Mouse (Mus musculus) kidney, postnatal 0 days (tissue): ENCODE measurements around the gene Mocs1. TPM values are rescaled to one million over a fixed set of nuclear protein-coding genes. Genes with fewer than 3 reads are reported as not detected.
"Not testable (repeated sequence)": the region's sequence is repeated elsewhere in the genome, so short reads cannot be mapped to it uniquely, and the experiment has no call there.

Experiments used
- ATAC-seq: fragments of 200-750 bp; cut with Nextera tagmentation; replicated peaks from 2 replicates; pipeline ENCODE4 v1.8.0; 2017; ENCODE audit warnings: low read depth, moderate number of reproducible peaks, moderate TSS enrichment, moderate library complexity; ENCODE audit not compliant: low FRiP score
- DNase-seq: peaks from one replicate; pipeline ENCODE4 v3.0.0-alpha.2; 2016; ENCODE audit warnings: low spot score
- H3K27ac ChIP-seq: fragments of 300-500 bp; sonication (generic); 2 replicates; pipeline ENCODE4 v1.5.1; 2014; ENCODE audit warnings: mild to moderate bottlenecking
- H3K27me3 ChIP-seq: fragments of 300-500 bp; sonication (generic); 2 replicates; pipeline ENCODE4 v1.6.1; 2014; ENCODE audit warnings: low read length, mixed read lengths; ENCODE audit not compliant: insufficient read depth
- H3K36me3 ChIP-seq: fragments of 300-500 bp; sonication (generic); 2 replicates; pipeline ENCODE4 v1.6.1; 2014; ENCODE audit warnings: low read length, mixed read lengths; ENCODE audit not compliant: insufficient read depth
- H3K4me1 ChIP-seq: fragments of 300-500 bp; sonication (generic); replicated peaks from 2 replicates; pipeline ENCODE4 v1.6.1; 2014; ENCODE audit warnings: antibody characterized with exemption, low read length, mixed read lengths; ENCODE audit not compliant: insufficient read depth
- H3K4me2 ChIP-seq: fragments of 300-500 bp; sonication (generic); 2 replicates; pipeline ENCODE4 v1.6.1; 2014; ENCODE audit warnings: mild to moderate bottlenecking, low read length, moderate library complexity, mixed read lengths
- H3K4me3 ChIP-seq: fragments of 300-500 bp; sonication (generic); replicated peaks from 2 replicates; pipeline ENCODE4 v1.5.1; 2014; ENCODE audit warnings: low read depth, low read length
- H3K9ac ChIP-seq: fragments of 300-500 bp; sonication (generic); 2 replicates; pipeline ENCODE4 v1.6.1; 2014; ENCODE audit warnings: low read depth, low read length
- H3K9me3 ChIP-seq: fragments of 300-500 bp; sonication (generic); replicated peaks from 2 replicates; pipeline ENCODE4 v1.6.1; 2016; ENCODE audit warnings: low read length, inconsistent platforms, mixed read lengths
- CTCF ChIP-seq: IDR thresholded peaks from 2 replicates; pipeline ENCODE4 v1.5.1; 2016; ENCODE audit warnings: antibody characterized with exemption, low read depth, mild to moderate bottlenecking, moderate library complexity
- WGBS: fragments of 180-500 bp; shearing (Covaris S2); extraction: QIAGEN DNeasy Blood & Tissue Kit; methylation state at CpG from one replicate; pipeline ENCODE4 v1.1.7; 2014; 5-methylcytosine and 5-hydroxymethylcytosine counted together
- polyA plus RNA-seq: library from polyadenylated mRNA; unstranded; fragments of >200 nt; fragmentation: Nextera tagmentation; extraction: Ambion mirVana; gene quantifications from 2 replicates; pipeline ENCODE4 v1.2.1, GENCODE M21; 2015

Mocs1 gene
- polyA plus RNA-seq, 1 experiment from 2014 or later = 5.7 TPM

- no peak overlapping the region for H3K4me2 ChIP-seq
- H3K27me3 ChIP-seq = no peaks in the 10 kb centered on the region
- ATAC-seq (no peak), DNase-seq (no peak)
- no peak overlapping the region for H3K27ac ChIP-seq
- no peaks in the 10 kb centered on the region for H3K9me3 ChIP-seq
- no peak overlapping the region for H3K9ac ChIP-seq
- TF ChIP-seq CTCF = no peak
- H3K4me1 ChIP-seq = peaks cover 12% of the 10 kb centered on the region
- H3K36me3 ChIP-seq = peaks cover 17% of the 10 kb centered on the region
- 93% methylated on average over 10 of the region's 10 CpGs for WGBS
- H3K4me3 ChIP-seq = no peak overlapping the region
Measured at GRCm38 (mm10) chr17:49435081-49435480, 6.9 kb downstream of the Mocs1 start.

- Histone ChIP-seq H3K4me2 (no peak overlapping the region), H3K27me3 (no peaks in the 10 kb centered on the region), H3K36me3 (peaks cover 21% of the 10 kb centered on the region), H3K4me3 (no peak overlapping the region), H3K9ac (no peak overlapping the region), H3K27ac (no peak overlapping the region), H3K9me3 (no peaks in the 10 kb centered on the region), H3K4me1 (0 out of 2 replicates have a peak, but pooled peaks cover 6% of the 10 kb centered on the region)
- ATAC-seq (no peak), DNase-seq (no peak)
- no peak for TF ChIP-seq CTCF
- WGBS = 67% methylated on average over 6 of the region's 6 CpGs
Measured at GRCm38 (mm10) chr17:49436631-49437030, 8.5 kb downstream of the Mocs1 start.

GRCm38 (mm10) chr17:49437306-49437705 is 9.1 kb downstream of the Mocs1 start:
- not testable (repeated sequence) for H3K9ac ChIP-seq, ATAC-seq, H3K4me1 ChIP-seq, DNase-seq, H3K27ac ChIP-seq, H3K9me3 ChIP-seq, H3K27me3 ChIP-seq, H3K4me3 ChIP-seq, H3K4me2 ChIP-seq
- H3K36me3 ChIP-seq = peaks cover 21% of the 10 kb centered on the region

GRCm38 (mm10) chr17:49438822-49439574 is 10.8 kb downstream of the Mocs1 start:
- Histone ChIP-seq H3K4me2 (no peak overlapping the region), H3K4me1 (no peaks in the 10 kb centered on the region), H3K9me3 (no peaks in the 10 kb centered on the region), H3K27me3 (no peaks in the 10 kb centered on the region), H3K36me3 (peaks cover 21% of the 10 kb centered on the region), H3K9ac (no peak overlapping the region), H3K27ac (no peak overlapping the region), H3K4me3 (no peak overlapping the region)
- no peak for TF ChIP-seq CTCF
- DNase-seq (no peak), ATAC-seq (no peak)
- WGBS = 73% methylated on average over 12 of the region's 12 CpGs

- Histone ChIP-seq H3K36me3 (peaks cover 21% of the 10 kb centered on the region), H3K4me2 (no peak overlapping the region)
- 84% methylated on average over 4 of the region's 4 CpGs for WGBS
Measured at GRCm38 (mm10) chr17:49439706-49440105, 11.5 kb downstream of the Mocs1 start.

GRCm38 (mm10) chr17:49440331-49441130 is 12.4 kb downstream of the Mocs1 start:
- Histone ChIP-seq H3K4me3 (no peak overlapping the region), H3K9ac (no peak overlapping the region), H3K27ac (no peak overlapping the region), H3K9me3 (no peaks in the 10 kb centered on the region), H3K4me2 (no peak overlapping the region), H3K4me1 (no peaks in the 10 kb centered on the region), H3K27me3 (no peaks in the 10 kb centered on the region), H3K36me3 (peaks cover 14% of the 10 kb centered on the region; the same call in 1 of the 2 replicates)
- DNase-seq (no peak), ATAC-seq (no peak)
- 64% methylated on average over 14 of the region's 14 CpGs for WGBS
- TF ChIP-seq CTCF = no peak

More at GRCm38 (mm10) chr17:49439706-49440105, 11.5 kb downstream of the Mocs1 start:
- Histone ChIP-seq H3K9ac (no peak overlapping the region), H3K27ac (no peak overlapping the region), H3K4me3 (no peak overlapping the region), H3K9me3 (no peaks in the 10 kb centered on the region), H3K4me1 (no peaks in the 10 kb centered on the region), H3K27me3 (no peaks in the 10 kb centered on the region)
- TF ChIP-seq CTCF = no peak
- ATAC-seq (no peak), DNase-seq (no peak)

GRCm38 (mm10) chr17:49442841-49443240 is 14.7 kb downstream of the Mocs1 start:
- not testable (repeated sequence) for H3K4me2 ChIP-seq, H3K27me3 ChIP-seq

More at GRCm38 (mm10) chr17:49442841-49443240, 14.7 kb downstream of the Mocs1 start:
- WGBS = 44% methylated on average over 3 of the region's 3 CpGs
- not testable (repeated sequence) for DNase-seq, H3K4me1 ChIP-seq, ATAC-seq, H3K9me3 ChIP-seq, H3K36me3 ChIP-seq, H3K9ac ChIP-seq, H3K27ac ChIP-seq, H3K4me3 ChIP-seq
